In genomic region chr8:71692509-71692908, GRCm38 (mm10) we compare ENCODE assay signal across 11 mouse cellular contexts. TPM values are rescaled to one million over a fixed set of nuclear protein-coding genes. Genes with fewer than 3 reads are reported as not detected.
DNase-seq lines count a peak whose midpoint lies in the region; ATAC-seq and TF ChIP-seq lines count a peak whose summit lies in the region.
"Had no signal": no experiment of that assay in that cellular context is flagged by ENCODE, and none has a peak within 500 bp of the region (broad histone marks: within the 10 kb centered on the region; RNA-seq: fewer than 3 reads in every experiment).

No protein-coding gene starts in this region.

- H3K4me3 ChIP-seq in stomach, embryonic 16.5 days (replicated peaks; ENCODE audit: low read length), result peak overlapping the region; percentile 18
- H3K4me3 ChIP-seq in stomach, postnatal 0 days (ENCODE audit: low read depth, low read length), result no peak overlapping the region
- H3K4me3 ChIP-seq in forebrain, embryonic 16.5 days (replicated peaks; ENCODE audit: low read length), result peak overlapping the region; percentile 18; the same call in 1 of the 2 replicates
- no peak overlapping the region for H3K4me3 ChIP-seq in midbrain, embryonic 11.5 days (ENCODE audit: low read depth, low read length)
- no peak overlapping the region for H3K4me3 ChIP-seq in lung, postnatal 0 days (ENCODE audit: low read depth, low read length)
- H3K4me3 ChIP-seq in liver, embryonic 11.5 days (ENCODE audit: low read depth, low read length), result no peak overlapping the region

- H3K9ac ChIP-seq in stomach, embryonic 16.5 days (ENCODE audit: low read length), result no peak overlapping the region
- H3K9ac ChIP-seq in stomach, postnatal 0 days (ENCODE audit: low read length), result no peak overlapping the region
- H3K9ac ChIP-seq in forebrain, embryonic 16.5 days (replicated peaks; ENCODE audit: low read depth, low read length), result no peak overlapping the region
- H3K9ac ChIP-seq in midbrain, embryonic 11.5 days (ENCODE audit: low read length), result no peak overlapping the region
- no peak overlapping the region for H3K9ac ChIP-seq in lung, postnatal 0 days (replicated peaks; ENCODE audit: low read depth)
- no peak overlapping the region for H3K9ac ChIP-seq in liver, embryonic 11.5 days (ENCODE audit: low read depth, low read length)

- 17% methylated on average over 30 of the region's 30 CpGs for WGBS in stomach, embryonic 16.5 days
- WGBS in stomach, postnatal 0 days, result 19% methylated on average over 30 of the region's 30 CpGs
- 2% methylated on average over 30 of the region's 30 CpGs for WGBS in forebrain, embryonic 16.5 days
- WGBS in midbrain, embryonic 11.5 days, result 5% methylated on average over 30 of the region's 30 CpGs
- WGBS in lung, postnatal 0 days, result 9% methylated on average over 30 of the region's 30 CpGs
- WGBS in liver, embryonic 11.5 days, result 6% methylated on average over 30 of the region's 30 CpGs

- peaks cover 76% of the 10 kb centered on the region for H3K27me3 ChIP-seq in stomach, embryonic 16.5 days (ENCODE audit: control insufficient read depth, insufficient read depth, low read length)
- peaks cover 22% of the 10 kb centered on the region; the same call in 1 of the 2 replicates for H3K27me3 ChIP-seq in stomach, postnatal 0 days (ENCODE audit: control insufficient read depth, insufficient read depth, low read length)
- H3K27me3 ChIP-seq in forebrain, embryonic 16.5 days (replicated peaks; ENCODE audit: control insufficient read depth, insufficient read depth, low read length), result peaks cover 87% of the 10 kb centered on the region
- peaks cover 81% of the 10 kb centered on the region for H3K27me3 ChIP-seq in midbrain, embryonic 11.5 days (ENCODE audit: control insufficient read depth, insufficient read depth, low read length)
- peaks cover 64% of the 10 kb centered on the region for H3K27me3 ChIP-seq in lung, postnatal 0 days (replicated peaks; ENCODE audit: insufficient read depth, low read length)
- H3K27me3 ChIP-seq in liver, embryonic 11.5 days (replicated peaks; ENCODE audit: control insufficient read depth, insufficient read depth, low read length), result peaks cover 81% of the 10 kb centered on the region

- no peak for TF ChIP-seq CTCF in stomach, postnatal 0 days (IDR thresholded peaks at IDR 0.05; ENCODE audit: low read depth)
- no peak for TF ChIP-seq CTCF in lung, postnatal 0 days (IDR thresholded peaks at IDR 0.05)

- H3K36me3 ChIP-seq in stomach, embryonic 16.5 days (ENCODE audit: control insufficient read depth, insufficient read depth, low read length), result no peaks in the 10 kb centered on the region
- H3K36me3 ChIP-seq in stomach, postnatal 0 days (ENCODE audit: control insufficient read depth, insufficient read depth, low read length), result no peaks in the 10 kb centered on the region
- H3K36me3 ChIP-seq in forebrain, embryonic 16.5 days (ENCODE audit: control insufficient read depth, insufficient read depth), result no peaks in the 10 kb centered on the region
- no peaks in the 10 kb centered on the region for H3K36me3 ChIP-seq in midbrain, embryonic 11.5 days (ENCODE audit: control insufficient read depth, insufficient read depth, low read length)
- no peaks in the 10 kb centered on the region for H3K36me3 ChIP-seq in lung, postnatal 0 days (ENCODE audit: insufficient read depth, low read length)
- no peaks in the 10 kb centered on the region for H3K36me3 ChIP-seq in liver, embryonic 11.5 days (ENCODE audit: control insufficient read depth, insufficient read depth, low read length)

- DNase-seq in stomach, postnatal 0 days (ENCODE audit: low spot score), result no peak
- peak; percentile 76 for DNase-seq in midbrain, embryonic 11.5 days (ENCODE audit: low spot score, missing footprints)
- peak; percentile 70 for DNase-seq in thymus, postnatal 4 days
- no peak for DNase-seq in lung, postnatal 36 days
- no peak for DNase-seq in lung, postnatal 0 days (ENCODE audit: low spot score)
- no peak for DNase-seq in liver, embryonic 11.5 days (ENCODE audit: low spot score)
- DNase-seq: cerebellum, adult 11-12 months; gastrocnemius, postnatal 25 days; kidney, postnatal 4 days had no signal

- ATAC-seq in stomach, embryonic 16.5 days (ENCODE audit: insufficient read depth, low FRiP score), result no peak
- ATAC-seq in stomach, postnatal 0 days (ENCODE audit: low FRiP score, low TSS enrichment), result no peak
- no peak for ATAC-seq in forebrain, embryonic 16.5 days
- no peak for ATAC-seq in midbrain, embryonic 11.5 days (ENCODE audit: low FRiP score)
- ATAC-seq in lung, postnatal 0 days, result no peak
- ATAC-seq in liver, embryonic 11.5 days (replicated peaks; ENCODE audit: low FRiP score), result no peak

- peaks cover 6% of the 10 kb centered on the region for H3K4me1 ChIP-seq in stomach, embryonic 16.5 days (ENCODE audit: control insufficient read depth, insufficient read depth, low read length)
- no peaks in the 10 kb centered on the region for H3K4me1 ChIP-seq in stomach, postnatal 0 days (replicated peaks; ENCODE audit: control insufficient read depth, insufficient read depth)
- H3K4me1 ChIP-seq in forebrain, embryonic 16.5 days (replicated peaks; ENCODE audit: control insufficient read depth, insufficient read depth, low read length), result peaks cover 12% of the 10 kb centered on the region
- 0 out of 2 replicates have a peak, but pooled peaks cover 3% of the 10 kb centered on the region for H3K4me1 ChIP-seq in midbrain, embryonic 11.5 days (ENCODE audit: control insufficient read depth, insufficient read depth, low read length)
- no peaks in the 10 kb centered on the region; the same call in 1 of the 2 replicates for H3K4me1 ChIP-seq in lung, postnatal 0 days (ENCODE audit: insufficient read depth, low read depth, low read length)
- H3K4me1 ChIP-seq in liver, embryonic 11.5 days (replicated peaks; ENCODE audit: control insufficient read depth, insufficient read depth, low read length), result peaks cover 7% of the 10 kb centered on the region

- TF ChIP-seq EP300 in stomach, postnatal 0 days (optimal IDR thresholded peaks at IDR 0.05), result no peak
- no peak for TF ChIP-seq EP300 in lung, postnatal 0 days (IDR thresholded peaks at IDR 0.05)

- H3K27ac ChIP-seq in stomach, embryonic 16.5 days (ENCODE audit: low read length), result no peak overlapping the region
- no peak overlapping the region for H3K27ac ChIP-seq in stomach, postnatal 0 days (replicated peaks)
- H3K27ac ChIP-seq in forebrain, embryonic 16.5 days (ENCODE audit: low read length), result no peak overlapping the region
- no peak overlapping the region for H3K27ac ChIP-seq in midbrain, embryonic 11.5 days (ENCODE audit: low read depth, low read length)
- H3K27ac ChIP-seq in lung, postnatal 0 days (ENCODE audit: low read length), result no peak overlapping the region
- no peak overlapping the region for H3K27ac ChIP-seq in liver, embryonic 11.5 days (ENCODE audit: low read depth, low read length)

- no peak overlapping the region for H3K4me2 ChIP-seq in stomach, embryonic 16.5 days (ENCODE audit: low read depth, low read length)
- H3K4me2 ChIP-seq in stomach, postnatal 0 days (replicated peaks; ENCODE audit: low read depth), result no peak overlapping the region
- H3K4me2 ChIP-seq in forebrain, embryonic 16.5 days (ENCODE audit: low read length), result peak overlapping the region; percentile 19; the same call in 1 of the 2 replicates
- no peak overlapping the region for H3K4me2 ChIP-seq in midbrain, embryonic 11.5 days
- no peak overlapping the region for H3K4me2 ChIP-seq in lung, postnatal 0 days (replicated peaks; ENCODE audit: low read depth, low read length)
- H3K4me2 ChIP-seq in liver, embryonic 11.5 days, result no peak overlapping the region

- no peaks in the 10 kb centered on the region for H3K9me3 ChIP-seq in stomach, embryonic 16.5 days (replicated peaks; ENCODE audit: control insufficient read depth, low read length)
- no peaks in the 10 kb centered on the region for H3K9me3 ChIP-seq in stomach, postnatal 0 days (ENCODE audit: control insufficient read depth, low read length)
- no peaks in the 10 kb centered on the region for H3K9me3 ChIP-seq in forebrain, embryonic 16.5 days (ENCODE audit: control insufficient read depth, low read length)
- H3K9me3 ChIP-seq in midbrain, embryonic 11.5 days (ENCODE audit: control insufficient read depth, low read length), result no peaks in the 10 kb centered on the region
- H3K9me3 ChIP-seq in lung, postnatal 0 days (ENCODE audit: low read length), result no peaks in the 10 kb centered on the region
- no peaks in the 10 kb centered on the region for H3K9me3 ChIP-seq in liver, embryonic 11.5 days (ENCODE audit: control insufficient read depth, low read length)

RNA-seq across cellular contexts. Expression of gene Insl3, which starts 3.5 kb away (rescaled TPM):
- 1.1 and 1.7 TPM in 2 replicates for polyA plus RNA-seq in stomach, embryonic 16.5 days (2015; fragmentation: Nextera tagmentation; extraction: Ambion mirVana)
- polyA plus RNA-seq in stomach, postnatal 0 days (2015; fragmentation: Nextera tagmentation; extraction: Ambion mirVana), result 1.9 and 2.6 TPM in 2 replicates
- not detected in 2 replicates for polyA plus RNA-seq in forebrain, embryonic 16.5 days (2015; fragmentation: Nextera tagmentation; extraction: Ambion mirVana)
- polyA plus RNA-seq in midbrain, embryonic 11.5 days (2014; fragmentation: Nextera tagmentation; extraction: Ambion mirVana), result 0.44 and 0.48 TPM in 2 replicates
- polyA plus RNA-seq in lung, postnatal 0 days (2015; fragmentation: Nextera tagmentation; extraction: Ambion mirVana), result 2.9 and 3.9 TPM in 2 replicates
- 1.3 and 2.0 TPM in 2 replicates for polyA plus RNA-seq in liver, embryonic 11.5 days (2014; fragmentation: Nextera tagmentation; extraction: Ambion mirVana)

RNA-seq across cellular contexts. Expression of gene B3gnt3, which starts 9.1 kb away (rescaled TPM):
- 12.2 and 15.0 TPM in 2 replicates for polyA plus RNA-seq in stomach, embryonic 16.5 days (2015; fragmentation: Nextera tagmentation; extraction: Ambion mirVana)
- polyA plus RNA-seq in stomach, postnatal 0 days (2015; fragmentation: Nextera tagmentation; extraction: Ambion mirVana), result 35.9 and 36.9 TPM in 2 replicates
- polyA plus RNA-seq in forebrain, embryonic 16.5 days (2015; fragmentation: Nextera tagmentation; extraction: Ambion mirVana), result 0.58 and 0.68 TPM in 2 replicates
- polyA plus RNA-seq in midbrain, embryonic 11.5 days (2014; fragmentation: Nextera tagmentation; extraction: Ambion mirVana), result 0.38 and 0.63 TPM in 2 replicates
- polyA plus RNA-seq in lung, postnatal 0 days (2015; fragmentation: Nextera tagmentation; extraction: Ambion mirVana), result 11.7 and 12.1 TPM in 2 replicates
- polyA plus RNA-seq in liver, embryonic 11.5 days (2014; fragmentation: Nextera tagmentation; extraction: Ambion mirVana), result 2.1 and 2.9 TPM in 2 replicates

RNA-seq across cellular contexts. Expression of gene Jak3, which starts 16.4 kb away (rescaled TPM):
- 9.3 and 9.5 TPM in 2 replicates for polyA plus RNA-seq in stomach, embryonic 16.5 days (2015; fragmentation: Nextera tagmentation; extraction: Ambion mirVana)
- 4.6 and 5.4 TPM in 2 replicates for polyA plus RNA-seq in stomach, postnatal 0 days (2015; fragmentation: Nextera tagmentation; extraction: Ambion mirVana)
- 3.4 and 4.1 TPM in 2 replicates for polyA plus RNA-seq in forebrain, embryonic 16.5 days (2015; fragmentation: Nextera tagmentation; extraction: Ambion mirVana)
- 1.3 and 1.7 TPM in 2 replicates for polyA plus RNA-seq in midbrain, embryonic 11.5 days (2014; fragmentation: Nextera tagmentation; extraction: Ambion mirVana)
- polyA plus RNA-seq in lung, postnatal 0 days (2015; fragmentation: Nextera tagmentation; extraction: Ambion mirVana), result 7.7 and 10.0 TPM in 2 replicates
- polyA plus RNA-seq in liver, embryonic 11.5 days (2014; fragmentation: Nextera tagmentation; extraction: Ambion mirVana), result 10.1 and 11.0 TPM in 2 replicates

RNA-seq across cellular contexts. Expression of gene Unc13a, which starts 21.0 kb away (rescaled TPM):
- 1.1 and 1.2 TPM in 2 replicates for polyA plus RNA-seq in stomach, embryonic 16.5 days (2015; fragmentation: Nextera tagmentation; extraction: Ambion mirVana)
- polyA plus RNA-seq in stomach, postnatal 0 days (2015; fragmentation: Nextera tagmentation; extraction: Ambion mirVana), result 0.46 and 0.52 TPM in 2 replicates
- 23.1 and 33.6 TPM in 2 replicates for polyA plus RNA-seq in forebrain, embryonic 16.5 days (2015; fragmentation: Nextera tagmentation; extraction: Ambion mirVana)
- 5.4 and 6.5 TPM in 2 replicates for polyA plus RNA-seq in midbrain, embryonic 11.5 days (2014; fragmentation: Nextera tagmentation; extraction: Ambion mirVana)
- polyA plus RNA-seq in lung, postnatal 0 days (2015; fragmentation: Nextera tagmentation; extraction: Ambion mirVana), result 0.35 and 0.46 TPM in 2 replicates
- polyA plus RNA-seq in liver, embryonic 11.5 days (2014; fragmentation: Nextera tagmentation; extraction: Ambion mirVana), result 0.41 and 0.45 TPM in 2 replicates

RNA-seq across cellular contexts. Expression of gene Fcho1, which starts 33.0 kb away (rescaled TPM):
- polyA plus RNA-seq in stomach, embryonic 16.5 days (2015; fragmentation: Nextera tagmentation; extraction: Ambion mirVana), result 6.1 and 7.0 TPM in 2 replicates
- polyA plus RNA-seq in stomach, postnatal 0 days (2015; fragmentation: Nextera tagmentation; extraction: Ambion mirVana), result 4.8 and 5.9 TPM in 2 replicates
- polyA plus RNA-seq in forebrain, embryonic 16.5 days (2015; fragmentation: Nextera tagmentation; extraction: Ambion mirVana), result 72.4 and 100 TPM in 2 replicates
- polyA plus RNA-seq in midbrain, embryonic 11.5 days (2014; fragmentation: Nextera tagmentation; extraction: Ambion mirVana), result 12.9 and 15.3 TPM in 2 replicates
- 1.4 and 1.8 TPM in 2 replicates for polyA plus RNA-seq in lung, postnatal 0 days (2015; fragmentation: Nextera tagmentation; extraction: Ambion mirVana)
- polyA plus RNA-seq in liver, embryonic 11.5 days (2014; fragmentation: Nextera tagmentation; extraction: Ambion mirVana), result 20.8 and 21.1 TPM in 2 replicates

Comparison
In these comparisons a context has a peak if more than half of its experiments do, and no peak if none do; other contexts are left out.
1. H3K4me3 ChIP-seq: peak in stomach, embryonic 16.5 days (single experiment) and forebrain, embryonic 16.5 days (single experiment); none in stomach, postnatal 0 days (single experiment), midbrain, embryonic 11.5 days (single experiment), lung, postnatal 0 days (single experiment) and liver, embryonic 11.5 days (single experiment).
2. DNase-seq: peak in midbrain, embryonic 11.5 days (single experiment) and thymus, postnatal 4 days (single experiment); none in stomach, postnatal 0 days (single experiment), lung, postnatal 36 days (single experiment), lung, postnatal 0 days (single experiment) and liver, embryonic 11.5 days (single experiment).